Mouse (Mus musculus) cerebellum, postnatal 25 days (tissue): ENCODE data around the gene Mfng.

Experiments
- DNase-seq, 2 experiments: peaks; one replicate each; pipeline ENCODE4 v3.0.0; 2021; ENCODE audit warnings: mixed read lengths in 2 of 2

The Mfng gene

DNA sequence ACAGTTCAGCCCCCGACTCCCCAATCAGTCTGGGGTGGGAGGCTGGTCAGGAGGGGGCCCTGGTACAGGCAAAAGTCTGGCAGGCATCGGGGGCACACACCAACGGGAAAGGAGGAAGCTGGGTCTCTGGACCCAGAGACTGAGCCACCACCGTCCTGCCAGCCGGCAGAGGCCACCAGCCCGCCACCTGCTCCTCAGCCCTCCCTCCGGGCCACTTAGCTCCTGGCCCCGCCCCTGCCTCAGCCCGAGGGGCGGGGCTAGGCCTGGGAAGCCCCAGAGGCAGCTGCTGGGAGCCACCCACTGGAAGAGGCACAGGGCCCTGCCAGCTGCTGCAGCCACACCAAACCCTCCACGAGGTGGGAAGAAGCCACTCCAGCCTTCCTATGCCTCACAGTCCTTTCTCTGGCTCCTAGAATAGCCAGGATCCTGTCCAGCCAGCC lies at the start of gene Mfng:
Gene Mfng, minus strand, starts transcription at position 186 of the 440 bp plus-strand sequence.
- peak in 1 of 2 experiments; percentile 48 for DNase-seq

DNA sequence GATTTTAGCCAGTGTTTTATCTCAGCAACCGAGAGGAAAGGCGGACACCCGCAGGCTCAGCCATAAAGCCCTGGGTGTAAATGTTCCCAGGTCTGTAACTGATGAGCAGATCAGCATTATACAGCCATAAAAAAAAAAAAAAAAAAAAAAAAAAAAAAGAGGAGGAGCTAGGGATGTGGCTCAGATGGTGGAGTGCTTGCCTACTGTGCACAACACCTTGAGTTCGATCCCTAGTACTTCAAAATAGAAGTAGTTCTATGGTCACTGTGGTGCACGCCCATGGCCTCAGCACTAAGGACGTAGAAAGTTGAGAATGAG lies 42.8 kb upstream of the Mfng start:
- DNase-seq, result no peak

DNA sequence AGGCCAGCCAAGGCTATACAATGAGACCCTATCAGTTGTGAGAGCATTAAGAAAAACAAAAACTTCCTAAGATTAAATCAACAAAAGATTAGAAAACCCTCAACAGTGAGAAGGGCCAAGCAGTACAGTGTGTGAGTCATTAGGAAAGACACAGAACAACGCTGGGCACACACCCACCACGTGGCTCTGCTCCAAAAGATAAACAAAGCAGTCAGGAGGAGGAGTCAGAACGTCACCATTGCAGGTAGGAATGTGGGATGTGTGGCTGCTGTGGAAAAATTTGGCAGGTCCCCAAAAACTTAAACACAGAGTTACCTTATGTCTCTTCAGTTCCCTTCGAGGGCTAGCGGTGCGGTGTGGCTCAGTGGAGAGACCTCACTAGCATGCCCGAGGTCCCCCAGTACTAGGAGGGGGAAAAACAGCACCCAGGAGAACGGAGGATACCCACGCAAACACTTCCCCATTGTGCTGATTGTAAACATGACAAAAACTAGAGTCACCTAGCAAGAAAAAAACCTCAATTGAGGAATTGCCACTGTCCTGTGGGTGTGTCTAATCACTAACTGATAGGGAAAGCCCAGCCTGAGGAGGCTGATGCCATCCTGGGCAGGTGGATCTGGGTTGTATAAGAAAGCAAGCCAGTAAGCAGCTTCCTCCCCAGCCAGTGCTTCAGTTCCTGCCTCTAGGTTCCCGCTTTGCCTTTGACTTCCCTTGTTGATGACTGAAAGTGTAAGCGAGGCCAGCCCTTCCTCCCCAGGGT lies 42.2 kb upstream of the Mfng start:
- no peak for DNase-seq

DNA sequence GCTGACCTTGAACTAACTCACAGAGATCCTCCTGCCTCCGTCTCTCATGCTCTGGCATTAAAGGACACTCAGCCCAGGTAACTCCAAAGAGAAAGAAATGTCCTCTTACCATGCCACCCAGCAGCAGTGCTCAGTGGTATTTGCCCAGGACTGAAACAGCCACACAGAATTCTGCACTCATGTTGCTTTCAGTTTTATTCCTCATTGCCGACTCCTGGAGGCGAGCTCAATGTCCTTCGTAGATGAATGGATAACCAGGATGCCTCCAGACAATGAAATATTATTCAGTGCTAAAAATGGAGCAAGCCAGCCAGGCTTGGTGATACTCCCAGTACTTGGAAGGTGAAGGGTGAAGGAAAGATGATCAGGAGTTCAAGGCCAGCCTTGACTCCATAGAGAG lies 40.3 kb upstream of the Mfng start:
- no peak for DNase-seq

DNA sequence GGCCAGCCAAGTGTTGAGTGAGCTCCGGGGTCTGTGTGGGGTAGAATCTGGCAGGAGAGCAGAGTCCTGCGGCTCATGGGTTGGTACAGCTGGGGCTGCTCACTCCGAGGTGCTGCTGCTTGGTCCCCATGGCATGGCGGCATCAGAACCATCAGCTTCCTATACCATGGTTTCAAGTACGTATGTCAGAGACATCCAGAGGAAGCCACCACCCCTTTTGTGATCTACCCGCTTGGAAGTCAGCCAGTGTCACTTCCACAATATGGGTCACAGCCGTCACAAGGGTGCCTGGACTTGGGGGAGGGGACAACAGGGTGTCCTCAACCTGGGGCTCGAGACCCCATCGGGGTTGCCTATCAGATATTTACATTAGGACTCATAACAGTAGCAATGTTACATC lies 36.9 kb upstream of the Mfng start:
- no peak for DNase-seq

DNA sequence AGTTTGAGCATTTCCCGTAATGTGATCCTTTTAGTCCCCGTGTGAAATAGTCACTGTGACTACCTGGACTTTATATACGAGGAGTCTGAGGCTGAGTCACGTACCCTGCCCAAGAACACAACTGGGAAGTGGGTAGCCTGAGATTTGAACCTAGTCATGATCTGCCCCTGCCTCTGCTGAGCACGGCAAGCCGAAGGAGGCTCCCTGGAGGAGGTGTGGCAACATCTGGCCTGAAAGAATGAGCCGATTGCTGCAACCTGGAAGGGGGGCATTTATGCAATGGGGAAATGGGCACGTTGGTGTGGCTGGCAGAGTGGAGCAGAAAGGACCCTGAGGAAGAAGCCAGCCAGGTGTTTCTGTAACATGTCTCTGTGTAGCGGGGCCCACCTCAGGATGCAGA lies 36.5 kb upstream of the Mfng start:
- no peak for DNase-seq

DNA sequence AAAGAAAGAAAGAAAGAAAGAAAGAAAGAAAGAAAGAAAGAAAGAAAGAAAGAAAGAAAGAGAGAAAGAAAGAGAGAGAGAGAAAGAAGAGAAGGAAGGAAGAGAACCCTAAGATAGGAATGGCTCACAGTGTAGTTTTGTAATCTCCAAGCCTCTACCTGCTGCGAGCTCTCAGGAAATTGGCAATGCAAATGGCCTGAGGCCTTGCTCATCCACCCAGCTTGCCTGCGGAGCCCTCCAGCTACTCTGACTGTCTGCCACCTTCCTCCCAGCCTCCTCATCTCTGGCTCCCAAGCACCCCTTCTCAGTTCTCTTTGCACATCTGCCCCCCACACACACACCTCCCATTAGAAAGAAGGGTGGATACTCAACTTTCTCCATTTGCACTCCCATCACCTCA lies 35.7 kb upstream of the Mfng start:
- no peak for DNase-seq

DNA sequence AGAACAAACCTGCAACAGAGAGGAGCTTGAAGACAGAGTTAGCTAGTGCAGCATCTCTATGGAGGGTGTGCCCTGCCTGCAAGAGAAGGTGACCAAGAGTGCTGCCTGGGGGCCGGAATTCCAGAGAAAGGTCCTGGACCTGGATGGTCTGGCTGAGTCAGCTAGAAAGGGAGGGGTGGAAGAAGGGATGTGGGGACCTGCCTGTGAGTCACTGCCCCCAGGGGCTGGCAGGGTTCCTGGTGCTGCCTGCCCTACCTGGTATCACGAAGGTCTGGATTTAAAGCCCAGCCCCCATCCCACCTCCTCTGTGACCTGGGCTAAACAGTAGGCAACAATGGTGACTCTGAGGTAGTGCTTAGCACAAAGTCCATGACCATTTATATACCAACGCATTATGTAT lies 33.9 kb upstream of the Mfng start:
- peak in 1 of 2 experiments; percentile 57 for DNase-seq

DNA sequence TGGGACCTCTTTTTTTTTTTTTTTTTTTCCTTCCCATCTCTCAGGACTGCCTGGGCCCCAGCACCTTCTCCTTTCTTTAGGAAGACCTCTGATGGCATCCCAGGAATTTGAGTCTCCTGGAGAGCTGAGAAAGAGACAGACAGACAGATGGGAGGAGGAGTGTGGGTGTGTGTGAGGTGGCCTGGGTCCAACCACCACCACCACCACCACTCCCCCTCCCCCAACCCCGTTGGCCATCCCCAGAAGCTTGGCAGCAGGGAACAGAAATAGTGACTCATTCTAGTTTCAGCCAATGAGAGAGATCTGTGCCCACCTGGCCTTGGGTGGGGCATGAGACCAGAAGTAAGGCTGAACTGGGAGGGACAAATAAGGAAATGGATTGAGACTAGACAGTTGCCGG lies 33.3 kb upstream of the Mfng start:
- DNase-seq, result peak in 1 of 2 experiments; percentile 23

DNA sequence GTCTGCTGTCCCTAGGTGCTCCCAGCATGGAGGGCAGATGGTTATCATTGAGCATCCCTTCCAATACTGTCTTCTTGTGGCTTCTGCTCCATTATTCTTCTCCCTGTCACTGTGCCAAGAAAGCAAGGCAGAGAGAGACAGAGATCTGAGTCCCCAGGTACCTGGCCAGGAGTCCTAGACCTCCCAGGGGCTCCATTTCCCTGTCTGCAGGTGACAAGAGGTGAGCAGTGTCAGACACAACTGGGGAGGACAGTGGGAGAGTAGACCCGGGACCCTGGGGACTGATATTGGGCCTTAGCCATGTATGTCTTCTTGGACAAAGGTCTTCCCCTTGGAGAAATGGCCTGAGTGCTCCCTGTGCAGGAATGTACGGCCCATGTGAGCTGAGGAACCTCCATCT lies 32.1 kb upstream of the Mfng start:
- DNase-seq, result no peak

DNA sequence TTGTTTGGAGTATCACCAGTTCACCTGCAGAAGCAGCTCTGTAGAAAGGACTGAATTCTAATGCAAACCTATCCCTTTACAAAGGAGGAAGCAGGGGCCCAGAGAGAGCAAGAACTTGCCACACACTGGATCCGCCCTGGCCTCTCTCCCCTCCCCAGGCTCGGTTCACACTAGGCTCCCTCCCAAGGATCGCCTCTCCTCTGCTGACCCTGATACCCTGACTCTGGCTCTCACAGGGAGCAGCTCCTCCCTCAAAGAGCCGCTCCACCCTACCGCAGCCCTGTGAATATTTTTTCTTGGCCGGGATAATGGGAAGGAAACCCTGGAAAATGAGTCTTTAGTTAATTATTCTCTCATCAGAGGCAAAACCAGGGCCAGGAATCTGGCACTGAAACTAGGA lies 31.1 kb upstream of the Mfng start:
- DNase-seq, result no peak

DNA sequence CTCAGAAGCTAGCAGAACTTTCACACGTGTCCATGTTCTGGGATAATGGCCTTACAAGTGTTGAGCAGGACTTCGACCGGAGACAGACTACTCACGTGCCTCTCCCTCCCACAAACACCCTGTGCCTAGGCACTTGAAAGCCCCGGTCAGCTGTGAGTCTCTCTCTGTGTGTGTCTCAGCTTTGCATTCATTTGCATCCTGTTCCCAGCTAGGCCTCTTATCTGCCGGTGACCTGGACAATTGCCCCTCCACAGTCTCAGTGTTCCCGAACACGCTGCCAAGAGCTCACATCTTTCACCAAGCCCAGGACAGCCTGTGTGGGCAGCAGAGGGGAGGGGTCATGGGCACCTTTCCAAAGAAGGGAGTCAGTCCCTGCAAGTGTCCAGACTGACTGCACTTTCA lies 30.2 kb upstream of the Mfng start:
- DNase-seq, result peak in 1 of 2 experiments; percentile 30

DNA sequence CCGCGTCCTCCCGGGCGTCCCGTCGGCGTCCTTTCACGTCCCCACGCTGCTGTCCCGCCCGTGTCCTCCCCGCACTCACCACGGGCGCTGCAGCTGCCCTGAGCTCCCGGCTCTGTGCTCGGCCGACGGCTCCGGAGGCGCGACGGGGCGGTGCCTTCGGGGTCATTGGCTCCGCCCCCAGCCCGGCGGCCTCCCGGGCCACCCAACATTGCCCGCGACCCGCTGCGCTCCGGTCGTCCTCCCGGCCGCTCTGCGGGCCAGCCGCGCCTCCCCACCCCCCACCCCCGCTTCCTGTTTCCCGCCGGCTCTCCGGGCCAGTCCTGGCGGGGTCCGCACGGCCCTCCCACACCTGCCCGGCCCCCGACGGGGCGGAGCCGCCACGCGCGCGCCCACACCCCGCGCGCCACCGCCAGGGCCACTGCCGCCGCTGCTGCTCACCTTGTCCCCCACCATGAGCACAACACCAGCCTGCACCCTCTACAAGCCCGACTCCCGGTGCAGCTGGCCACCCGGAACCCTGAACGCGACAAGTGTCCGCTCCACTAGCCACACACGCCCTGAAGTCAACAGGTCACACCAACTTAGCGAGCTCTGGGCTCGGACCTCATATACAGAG lies 29.6 kb upstream of the Mfng start, which contains the start of gene Card10:
Gene Card10, minus strand, starts transcription at position 267 of the 616 bp plus-strand sequence.
- DNase-seq, result peak in 1 of 2 experiments; percentile 30

DNA sequence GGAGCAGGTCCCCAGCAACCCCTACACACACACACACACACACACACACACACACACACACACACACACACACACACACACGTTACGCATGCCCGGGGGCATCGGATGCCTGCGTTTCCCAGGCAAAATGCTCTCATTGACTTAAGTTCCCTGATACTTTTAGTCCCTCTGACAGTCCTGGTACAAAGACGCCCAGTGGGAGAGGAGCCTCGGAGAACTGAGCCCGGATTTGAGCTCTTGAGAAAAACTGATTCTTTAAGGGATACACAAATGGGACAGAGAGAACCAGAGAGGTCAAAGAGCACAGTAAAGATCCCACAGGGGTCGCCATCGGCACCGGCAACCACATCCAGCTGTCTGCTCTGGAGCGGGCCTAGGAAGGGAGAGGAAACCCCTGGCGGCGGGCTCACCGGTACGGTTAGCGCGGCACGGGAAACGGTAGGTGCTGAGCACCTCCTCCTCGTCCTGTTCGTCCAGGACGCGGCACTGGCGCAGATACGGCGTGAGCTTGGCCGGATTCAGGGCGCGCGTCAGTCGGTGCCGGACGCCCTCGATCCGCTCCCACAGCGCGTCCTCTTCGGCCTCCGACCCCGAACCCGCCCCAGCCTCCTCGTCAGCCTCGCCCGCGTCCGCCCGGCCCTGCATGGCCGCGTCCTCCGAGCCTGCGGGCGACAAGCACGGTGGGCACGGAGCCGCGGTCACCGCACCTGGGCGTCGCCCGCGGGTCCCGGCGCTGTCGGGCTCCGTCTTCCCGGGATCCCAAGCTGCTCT lies 28.9 kb upstream of the Mfng start:
- DNase-seq, result peak in 1 of 2 experiments; percentile 21

DNA sequence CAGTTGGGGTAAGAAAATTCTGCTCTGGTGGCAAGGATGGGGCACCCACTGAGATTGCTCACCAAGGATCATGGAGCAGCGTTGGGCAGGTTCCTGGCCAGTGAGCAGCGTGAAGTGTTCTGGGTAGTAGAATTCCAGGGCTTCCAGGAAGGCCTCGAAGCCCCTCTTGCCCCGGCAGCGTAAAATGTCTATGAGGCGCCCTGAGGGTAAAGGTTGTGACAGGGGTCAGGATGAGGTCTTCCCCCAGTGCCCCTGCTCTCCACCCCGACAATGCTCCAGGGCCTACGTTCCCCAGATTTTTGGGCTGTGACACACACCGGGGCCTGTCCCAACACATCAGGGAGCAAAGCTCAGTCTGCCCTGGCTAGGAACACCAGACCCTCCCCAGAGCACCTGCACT lies 28.3 kb upstream of the Mfng start:
- no peak for DNase-seq

DNA sequence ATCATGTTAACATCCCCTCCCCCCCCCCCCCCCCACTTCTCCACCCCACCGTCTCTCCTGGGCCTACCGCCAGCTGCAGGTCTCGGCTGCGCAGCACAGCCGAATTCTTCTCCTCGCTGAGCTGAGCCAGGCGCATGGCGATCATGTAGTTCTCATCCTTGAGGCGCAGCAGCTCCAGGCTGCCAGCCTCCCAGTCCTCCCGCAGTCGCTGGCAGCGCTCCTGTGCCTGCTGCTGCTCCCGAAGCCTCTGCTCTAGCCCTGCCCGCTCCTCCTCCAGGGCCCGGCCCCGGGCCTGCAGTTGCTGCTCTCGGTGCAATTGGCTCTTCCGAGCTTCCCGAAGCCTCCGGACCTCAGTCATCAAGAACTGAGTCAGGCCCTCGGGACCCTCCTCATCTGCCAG lies 25.8 kb upstream of the Mfng start:
- peak; percentile 57 to 75 for DNase-seq

DNA sequence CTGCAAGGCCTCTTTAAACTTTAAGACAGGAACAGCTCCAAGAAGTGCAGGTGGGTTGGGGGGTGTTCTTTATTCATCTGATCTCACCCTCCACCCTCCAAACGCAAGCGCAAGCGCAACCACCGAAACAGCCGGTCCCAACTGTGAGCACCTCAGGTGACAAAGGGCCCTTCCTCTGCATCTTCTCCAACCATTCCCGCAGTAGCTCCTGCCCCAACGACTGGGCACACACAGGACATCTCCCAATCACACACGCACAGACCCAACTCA lies 23.7 kb upstream of the Mfng start:
- DNase-seq, result no peak

DNA sequence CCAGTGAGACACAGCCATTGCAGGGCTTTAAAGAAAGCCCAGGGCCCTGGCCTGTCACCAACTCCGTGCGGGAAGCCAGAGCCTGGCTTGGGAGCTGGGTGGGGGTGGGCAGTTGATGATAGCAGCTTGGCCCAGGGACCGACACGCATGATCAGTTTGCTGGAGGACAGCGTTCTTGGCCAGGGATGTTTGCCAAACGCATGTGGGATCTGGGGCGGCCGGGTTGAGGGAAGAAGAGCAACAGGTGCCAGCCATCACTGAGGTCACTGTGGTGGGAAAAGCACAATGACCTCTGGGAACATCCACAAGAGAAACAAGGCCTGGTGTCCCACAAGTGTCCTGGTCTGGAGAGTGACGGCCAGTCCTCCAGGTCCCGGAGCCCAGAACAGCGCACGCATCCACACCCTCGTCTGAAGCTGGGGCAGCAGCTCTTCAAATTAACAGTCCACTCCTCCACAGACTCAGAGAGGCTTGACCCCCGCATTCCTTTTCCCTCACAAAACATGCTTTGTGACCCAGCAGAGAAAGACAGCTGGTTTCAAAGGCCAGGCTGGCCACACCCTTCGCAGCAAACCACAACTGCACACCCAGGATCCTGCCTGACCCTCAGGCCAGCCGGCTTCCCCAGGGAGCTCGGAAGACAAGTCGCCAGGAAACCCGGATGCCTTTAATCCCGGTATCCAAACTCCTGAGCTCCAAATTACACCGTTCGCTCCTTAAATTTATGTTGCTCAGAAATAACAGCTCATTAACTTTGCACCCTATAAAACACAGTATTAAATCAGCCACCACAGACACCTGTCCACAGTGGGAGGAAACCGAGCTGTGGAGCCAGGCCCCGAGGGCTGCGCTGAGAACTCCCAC lies 23.2 kb upstream of the Mfng start:
- DNase-seq, result peak in 1 of 2 experiments; percentile 28

DNA sequence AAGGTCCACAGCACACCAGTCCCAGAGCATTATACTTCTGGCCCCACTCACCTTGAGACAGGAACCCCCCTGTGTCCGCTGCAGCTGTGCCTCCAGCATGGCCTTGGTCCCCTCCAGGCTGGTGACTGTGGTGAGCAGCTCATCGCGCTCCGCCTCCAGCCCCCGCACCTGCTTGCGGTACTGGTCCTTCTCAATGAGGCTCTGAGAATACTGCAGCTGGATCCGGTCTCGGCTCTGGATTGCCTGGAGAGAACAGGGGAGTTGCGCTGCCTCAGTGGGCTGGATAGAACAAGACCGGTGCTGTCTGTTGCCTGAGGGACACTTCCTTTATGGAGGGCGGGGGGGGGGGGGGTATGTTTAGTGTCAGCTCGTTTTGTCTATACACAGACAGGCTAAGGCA lies 17.7 kb upstream of the Mfng start:
- DNase-seq, result no peak

DNA sequence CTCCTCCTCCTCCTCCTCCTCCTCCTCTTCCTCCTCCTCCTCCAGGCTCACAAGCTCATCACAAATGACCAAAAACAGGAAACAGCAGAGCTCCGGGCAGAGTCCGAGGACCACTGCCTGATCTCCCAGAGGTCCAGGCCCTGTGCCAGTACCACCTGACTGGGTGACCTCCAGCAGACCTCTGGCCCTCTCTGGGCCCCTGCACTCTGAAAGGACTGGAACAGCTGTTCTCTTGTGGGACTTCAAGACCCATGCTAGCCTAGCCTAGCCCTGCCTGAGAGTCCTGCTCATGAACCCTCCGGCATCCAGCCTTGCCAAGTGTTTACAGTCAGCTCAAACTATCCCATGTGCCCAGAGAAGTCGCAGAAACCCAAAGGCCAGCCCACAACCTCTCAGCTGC lies 17.2 kb upstream of the Mfng start:
- DNase-seq, result no peak

DNA sequence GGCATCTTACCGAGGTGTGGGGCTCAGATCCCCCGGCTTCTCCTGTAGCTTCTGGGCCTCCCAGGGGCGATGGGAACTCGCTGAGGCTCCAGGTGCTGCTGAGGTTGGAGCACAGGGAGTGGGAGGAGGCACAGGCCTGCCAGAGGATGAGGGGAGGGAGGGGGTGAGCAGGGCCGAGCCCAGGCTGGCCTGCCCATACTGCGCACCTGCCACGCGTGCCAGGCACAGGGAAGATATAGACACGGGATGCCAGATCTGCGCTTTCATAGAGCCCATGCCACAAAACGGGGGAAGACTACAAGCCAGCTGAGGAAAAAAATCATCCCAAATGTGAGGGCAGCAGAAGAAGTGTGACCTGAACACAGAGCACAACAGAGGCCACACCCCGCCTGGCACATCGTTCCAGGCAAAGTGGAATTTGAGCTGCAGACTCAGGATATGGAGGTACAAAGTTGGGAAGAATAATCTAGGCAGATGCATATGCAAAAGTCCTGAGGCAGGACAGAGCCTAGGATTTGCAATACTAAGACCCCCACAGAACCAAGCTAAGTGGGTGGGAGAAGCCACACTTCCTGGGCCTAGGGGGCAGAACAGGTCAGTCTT lies 16.5 kb upstream of the Mfng start:
- DNase-seq, result no peak

DNA sequence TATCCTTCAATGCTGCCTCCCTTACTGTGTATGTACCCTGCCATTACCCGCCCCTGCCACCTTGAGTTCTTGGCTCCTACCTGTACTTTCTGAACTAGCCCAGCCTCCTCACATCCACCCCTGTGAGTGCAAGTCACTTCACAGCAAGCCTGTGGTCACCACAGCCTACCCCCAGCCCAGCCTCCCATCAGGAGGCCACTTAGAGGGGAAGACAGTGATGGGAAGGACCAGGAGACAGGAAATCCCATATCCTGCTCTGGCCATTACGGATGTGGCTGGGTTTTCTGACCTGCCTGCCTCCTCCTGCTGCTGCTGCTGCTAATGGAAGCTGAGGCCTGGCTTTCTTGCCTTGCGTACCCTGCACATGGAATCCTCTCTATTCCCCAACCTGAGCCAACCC lies 14.8 kb upstream of the Mfng start:
- DNase-seq, result no peak
